Mouse (Mus musculus) skeletal muscle tissue, adult 2 months (tissue): ENCODE results near the gene Wrnip1.

Experiments
- DNase-seq: peaks from one replicate; pipeline ENCODE4 v3.0.0-alpha.2; 2012; ENCODE audit warnings: low read depth, low spot score

Wrnip1 gene

GRCm38 (mm10) chr13:32806820-32807219 is 5.0 kb downstream of the Wrnip1 start:
- DNase-seq: no peak

- DNase-seq: no peak
Observed at GRCm38 (mm10) chr13:32807624-32808023, 5.8 kb downstream of the Wrnip1 start.

GRCm38 (mm10) chr13:32819241-32819640 is 17.4 kb downstream of the Wrnip1 start:
- DNase-seq: peak; percentile 38

GRCm38 (mm10) chr13:32819926-32820325 is 18.1 kb downstream of the Wrnip1 start:
- DNase-seq: no peak

GRCm38 (mm10) chr13:32821671-32822070 is 19.8 kb downstream of the Wrnip1 start:
- no peak for DNase-seq

GRCm38 (mm10) chr13:32823126-32823525 is 21.3 kb downstream of the Wrnip1 start:
- no peak for DNase-seq

GRCm38 (mm10) chr13:32824377-32825330 is 22.8 kb downstream of the Wrnip1 start:
- no peak for DNase-seq

- no peak for DNase-seq
Observed at GRCm38 (mm10) chr13:32825546-32825945, 23.7 kb downstream of the Wrnip1 start.

GRCm38 (mm10) chr13:32827111-32827822 is 25.4 kb downstream of the Wrnip1 start:
- no peak for DNase-seq

GRCm38 (mm10) chr13:32827951-32828350 is 26.1 kb downstream of the Wrnip1 start:
- no peak for DNase-seq

GRCm38 (mm10) chr13:32828886-32829285 is 27.0 kb downstream of the Wrnip1 start:
- no peak for DNase-seq

- no peak for DNase-seq
Observed at GRCm38 (mm10) chr13:32831505-32832273, 29.9 kb downstream of the Wrnip1 start.

- no peak for DNase-seq
Observed at GRCm38 (mm10) chr13:32832776-32833175, 30.9 kb downstream of the Wrnip1 start.

GRCm38 (mm10) chr13:32833237-32833636 is 31.4 kb downstream of the Wrnip1 start:
- no peak for DNase-seq

GRCm38 (mm10) chr13:32834513-32834912 is 32.7 kb downstream of the Wrnip1 start:
- DNase-seq: no peak

- DNase-seq: no peak
Observed at GRCm38 (mm10) chr13:32839314-32839713, 37.5 kb downstream of the Wrnip1 start.

GRCm38 (mm10) chr13:32841349-32841748 is 39.5 kb downstream of the Wrnip1 start:
- no peak for DNase-seq

GRCm38 (mm10) chr13:32846221-32846620 is 44.4 kb downstream of the Wrnip1 start:
- no peak for DNase-seq

- DNase-seq: no peak
Observed at GRCm38 (mm10) chr13:32849092-32849491, 47.3 kb downstream of the Wrnip1 start.

- DNase-seq: no peak
Observed at GRCm38 (mm10) chr13:32849531-32850123, 47.8 kb downstream of the Wrnip1 start.

- DNase-seq: no peak
Observed at GRCm38 (mm10) chr13:32850156-32850555, 48.3 kb downstream of the Wrnip1 start.
